Mouse (Mus musculus) neural tube, embryonic 15.5 days (tissue): ENCODE measurements at regions not wholly inside any gene's neighbourhood (a gene's known extent, or its start where the extent isn't known, plus 50 kb on each side); places are given as distances from the start of the nearest gene placed in this dataset.
A peak's percentile ranks its signal among the peaks of the same experiment; 100 is the strongest.

ENCODE experiments used
- ATAC-seq: fragments of 200-750 bp; cut with Nextera tagmentation; 2 replicates; pipeline ENCODE4 v1.8.0; 2017; ENCODE audit warnings: mild to moderate bottlenecking, moderate TSS enrichment, moderate library complexity; ENCODE audit not compliant: low FRiP score
- H3K27ac ChIP-seq: fragments of 300-500 bp; sonication (generic); replicated peaks from 2 replicates; pipeline ENCODE4 v1.5.1; 2015; ENCODE audit warnings: mild to moderate bottlenecking, inconsistent platforms
- H3K27me3 ChIP-seq: fragments of 300-500 bp; sonication (generic); replicated peaks from 2 replicates; pipeline ENCODE4 v1.6.1; 2015; ENCODE audit warnings: inconsistent platforms
- H3K36me3 ChIP-seq: fragments of 300-500 bp; sonication (generic); 2 replicates; pipeline ENCODE4 v1.6.1; 2015; ENCODE audit warnings: inconsistent platforms
- H3K4me1 ChIP-seq: fragments of 300-500 bp; sonication (generic); 2 replicates; pipeline ENCODE4 v1.6.1; 2015; ENCODE audit warnings: inconsistent platforms
- H3K4me2 ChIP-seq: fragments of 300-500 bp; sonication (generic); 2 replicates; pipeline ENCODE4 v1.6.1; 2015; ENCODE audit warnings: inconsistent platforms, mild to moderate bottlenecking, moderate library complexity
- H3K4me3 ChIP-seq: fragments of 300-500 bp; sonication (generic); replicated peaks from 2 replicates; pipeline ENCODE4 v1.5.1; 2015; ENCODE audit warnings: mild to moderate bottlenecking, inconsistent platforms
- H3K9ac ChIP-seq: fragments of 300-500 bp; sonication (generic); replicated peaks from 2 replicates; pipeline ENCODE4 v1.6.1; 2015; ENCODE audit warnings: mild to moderate bottlenecking, inconsistent platforms
- H3K9me3 ChIP-seq: fragments of 300-500 bp; sonication (generic); replicated peaks from 2 replicates; pipeline ENCODE4 v1.6.1; 2016; ENCODE audit warnings: inconsistent platforms
- WGBS: fragments of 180-500 bp; shearing (Covaris S2); methylation state at CpG from one replicate; pipeline ENCODE4 v1.1.7; 2015; ENCODE audit warnings: mixed read lengths; 5-methylcytosine and 5-hydroxymethylcytosine counted together

DNA sequence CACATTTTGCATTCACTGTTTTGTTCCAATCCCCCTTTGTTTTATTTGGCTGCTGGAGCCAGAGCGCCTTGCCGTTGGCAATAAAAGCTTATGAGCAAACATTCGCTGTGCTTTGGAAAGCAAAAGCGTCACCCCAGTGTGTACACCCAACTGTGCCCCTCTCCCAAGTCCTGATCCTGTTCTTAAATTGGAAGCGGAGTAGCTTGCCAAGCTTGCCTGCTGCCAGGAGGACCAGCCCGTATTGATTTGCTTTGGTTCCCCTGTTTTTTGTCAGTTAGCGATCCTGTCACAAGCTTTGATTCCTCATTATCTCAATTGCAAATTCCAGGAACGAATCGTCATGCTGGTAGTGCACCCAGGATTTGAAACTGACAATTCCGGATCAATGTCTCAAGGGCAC is 917.5 kb downstream of the Olfm4 start:
- H3K4me3 ChIP-seq = peak overlapping the region; percentile 19
- peak; percentile 59; the same call in 1 of the 2 replicates for ATAC-seq
- no peaks in the 10 kb centered on the region for H3K9me3 ChIP-seq
- 47% methylated on average over 10 of the region's 10 CpGs for WGBS
- H3K36me3 ChIP-seq = no peaks in the 10 kb centered on the region
- H3K9ac ChIP-seq = no peak overlapping the region
- H3K4me1 ChIP-seq = 0 out of 2 replicates have a peak, but pooled peaks cover 2% of the 10 kb centered on the region
- H3K27me3 ChIP-seq = no peaks in the 10 kb centered on the region
- H3K27ac ChIP-seq = peak overlapping the region; percentile 38; the same call in 1 of the 2 replicates
- peak overlapping the region; percentile 43 for H3K4me2 ChIP-seq

DNA sequence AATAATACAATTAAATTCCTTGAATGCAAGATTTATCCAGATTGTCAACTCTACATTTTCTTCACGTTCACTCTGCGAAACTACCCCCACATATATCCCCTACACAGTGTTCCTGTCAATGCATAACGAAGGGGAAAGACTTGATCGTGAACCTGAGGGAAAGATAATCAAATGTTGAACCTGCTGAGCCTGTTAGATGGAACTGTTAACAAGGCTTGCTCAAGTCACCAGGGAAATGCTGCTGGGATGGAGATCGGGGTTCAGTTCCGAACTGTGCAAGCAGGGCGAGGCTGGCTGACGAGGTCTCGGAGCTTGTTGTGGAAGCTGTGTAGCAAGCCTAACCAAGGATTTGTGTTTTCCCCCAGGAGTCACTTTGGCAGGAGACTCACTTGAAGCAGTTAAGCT is 917.9 kb downstream of the Olfm4 start:
- H3K27ac ChIP-seq = peak overlapping the region; percentile 38; the same call in 1 of the 2 replicates
- peak overlapping the region; percentile 19; the same call in 1 of the 2 replicates for H3K4me3 ChIP-seq
- no peak overlapping the region for H3K9ac ChIP-seq
- H3K27me3 ChIP-seq = no peaks in the 10 kb centered on the region
- no peaks in the 10 kb centered on the region for H3K9me3 ChIP-seq
- peak overlapping the region; percentile 43 for H3K4me2 ChIP-seq
- peak; percentile 59; the same call in 1 of the 2 replicates for ATAC-seq
- 0 out of 2 replicates have a peak, but pooled peaks cover 2% of the 10 kb centered on the region for H3K4me1 ChIP-seq
- 65% methylated on average over 9 of the region's 9 CpGs for WGBS
- H3K36me3 ChIP-seq = no peaks in the 10 kb centered on the region

GRCm38 (mm10) chr14:80916031-80916430 is 932.1 kb downstream of the Olfm4 start:
- 89% methylated on average over 3 of the region's 3 CpGs for WGBS
- ATAC-seq = no peak
- H3K4me1 ChIP-seq = no peaks in the 10 kb centered on the region

GRCm38 (mm10) chr14:80923732-80924131 is 939.9 kb downstream of the Olfm4 start:
- ATAC-seq = no peak
- no peaks in the 10 kb centered on the region for H3K36me3 ChIP-seq
- 59% methylated on average over 2 of the region's 2 CpGs for whole genome bisulfite sequencing
- H3K4me3 ChIP-seq = no peak overlapping the region
- H3K27ac ChIP-seq = no peak overlapping the region
- no peak overlapping the region for H3K4me2 ChIP-seq
- no peak overlapping the region for H3K9ac ChIP-seq
- H3K27me3 ChIP-seq = no peaks in the 10 kb centered on the region
- no peaks in the 10 kb centered on the region for H3K4me1 ChIP-seq
- H3K9me3 ChIP-seq = no peaks in the 10 kb centered on the region

More at GRCm38 (mm10) chr14:80916031-80916430, 932.1 kb downstream of the Olfm4 start:
- no peaks in the 10 kb centered on the region for H3K27me3 ChIP-seq
- H3K27ac ChIP-seq = no peak overlapping the region
- no peak overlapping the region for H3K9ac ChIP-seq
- no peak overlapping the region for H3K4me2 ChIP-seq
- no peak overlapping the region for H3K4me3 ChIP-seq
- H3K9me3 ChIP-seq = no peaks in the 10 kb centered on the region
- no peaks in the 10 kb centered on the region for H3K36me3 ChIP-seq

DNA sequence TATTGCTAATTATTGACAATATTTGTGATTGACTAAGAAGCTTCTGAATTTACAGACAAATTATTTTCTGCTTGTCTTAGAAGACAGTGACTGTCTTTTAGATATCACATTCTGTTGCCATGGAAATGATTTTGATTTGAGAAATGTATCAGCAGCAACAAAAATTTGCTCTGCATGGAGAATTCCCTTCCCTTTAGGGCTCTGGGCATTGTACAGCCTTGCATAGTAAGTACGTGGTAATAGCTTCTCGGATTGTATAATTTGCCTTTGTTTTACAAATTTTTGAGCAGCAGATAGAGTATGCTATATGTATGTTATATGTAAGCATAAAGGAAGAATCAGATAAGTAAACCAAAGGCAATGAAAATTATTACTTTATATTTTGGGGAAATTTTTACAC is 976.1 kb downstream of the Olfm4 start:
- Histone ChIP-seq H3K9me3 (no peaks in the 10 kb centered on the region), H3K9ac (no peak overlapping the region), H3K4me2 (no peak overlapping the region), H3K4me3 (no peak overlapping the region), H3K36me3 (no peaks in the 10 kb centered on the region), H3K27ac (no peak overlapping the region), H3K27me3 (no peaks in the 10 kb centered on the region), H3K4me1 (no peaks in the 10 kb centered on the region)
- ATAC-seq = no peak
- 56% methylated on average over 2 of the region's 2 CpGs for WGBS

DNA sequence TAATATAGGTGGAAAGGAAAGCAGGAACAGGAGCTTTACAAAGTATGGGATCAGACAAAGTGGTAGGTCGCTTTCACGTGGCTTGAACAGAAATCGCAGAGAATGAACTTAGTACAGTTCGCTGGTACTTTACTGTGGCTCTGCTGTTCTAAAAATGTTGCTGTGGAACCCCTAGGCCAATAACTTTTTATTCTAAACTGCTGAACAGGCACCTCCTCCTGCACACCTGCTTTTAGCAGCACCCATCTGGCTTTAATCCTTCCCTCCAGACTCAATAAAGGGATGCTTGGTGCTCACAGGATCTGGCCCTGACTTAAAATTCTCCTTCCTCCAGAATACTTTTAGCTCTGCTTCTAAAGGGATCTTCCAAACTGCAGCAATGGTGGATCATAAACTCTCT is 991.9 kb downstream of the Olfm4 start:
- H3K9me3 ChIP-seq = no peaks in the 10 kb centered on the region
- H3K4me2 ChIP-seq = no peak overlapping the region
- 87% methylated on average over 4 of the region's 4 CpGs for WGBS
- no peak overlapping the region for H3K4me3 ChIP-seq
- H3K36me3 ChIP-seq = no peaks in the 10 kb centered on the region
- no peak for ATAC-seq
- no peak overlapping the region for H3K27ac ChIP-seq
- H3K4me1 ChIP-seq = no peaks in the 10 kb centered on the region
- no peaks in the 10 kb centered on the region for H3K27me3 ChIP-seq
- no peak overlapping the region for H3K9ac ChIP-seq

- Histone ChIP-seq H3K27ac (no peak overlapping the region), H3K9me3 (no peaks in the 10 kb centered on the region), H3K4me2 (no peak overlapping the region), H3K9ac (no peak overlapping the region), H3K4me3 (no peak overlapping the region), H3K27me3 (no peaks in the 10 kb centered on the region), H3K36me3 (no peaks in the 10 kb centered on the region), H3K4me1 (no peaks in the 10 kb centered on the region)
- 68% methylated on average over 5 of the region's 5 CpGs for WGBS
- no peak for ATAC-seq
These were observed 992.8 kb downstream of the Olfm4 start for GRCm38 (mm10) chr14:80976662-80977061.

- Histone ChIP-seq H3K27me3 (no peaks in the 10 kb centered on the region), H3K4me3 (no peak overlapping the region), H3K9ac (no peak overlapping the region), H3K36me3 (no peaks in the 10 kb centered on the region), H3K4me1 (no peaks in the 10 kb centered on the region), H3K9me3 (no peaks in the 10 kb centered on the region), H3K4me2 (no peak overlapping the region), H3K27ac (no peak overlapping the region)
- ATAC-seq = no peak
- WGBS = 69% methylated on average over 5 of the region's 5 CpGs
These were observed 995.6 kb downstream of the Olfm4 start for GRCm38 (mm10) chr14:80979475-80979874.

- WGBS = 75% methylated on average over 3 of the region's 3 CpGs
- no peaks in the 10 kb centered on the region for H3K9me3 ChIP-seq
- ATAC-seq = no peak
- no peak overlapping the region for H3K9ac ChIP-seq
- no peak overlapping the region for H3K4me2 ChIP-seq
- H3K27ac ChIP-seq = no peak overlapping the region
- H3K4me1 ChIP-seq = no peaks in the 10 kb centered on the region
- H3K27me3 ChIP-seq = no peaks in the 10 kb centered on the region
- H3K36me3 ChIP-seq = no peaks in the 10 kb centered on the region
- H3K4me3 ChIP-seq = no peak overlapping the region
These were observed 1006.3 kb downstream of the Olfm4 start for GRCm38 (mm10) chr14:80990192-80990591.

GRCm38 (mm10) chr14:80990679-80991286 is 1006.9 kb downstream of the Olfm4 start:
- no peak overlapping the region for H3K27ac ChIP-seq
- H3K4me2 ChIP-seq = no peak overlapping the region
- no peaks in the 10 kb centered on the region for H3K9me3 ChIP-seq
- H3K4me1 ChIP-seq = no peaks in the 10 kb centered on the region
- no peaks in the 10 kb centered on the region for H3K27me3 ChIP-seq
- no peak for ATAC-seq
- no peak overlapping the region for H3K9ac ChIP-seq
- H3K4me3 ChIP-seq = no peak overlapping the region
- H3K36me3 ChIP-seq = no peaks in the 10 kb centered on the region
- 65% methylated on average over 1 of the region's 1 CpGs for WGBS

DNA sequence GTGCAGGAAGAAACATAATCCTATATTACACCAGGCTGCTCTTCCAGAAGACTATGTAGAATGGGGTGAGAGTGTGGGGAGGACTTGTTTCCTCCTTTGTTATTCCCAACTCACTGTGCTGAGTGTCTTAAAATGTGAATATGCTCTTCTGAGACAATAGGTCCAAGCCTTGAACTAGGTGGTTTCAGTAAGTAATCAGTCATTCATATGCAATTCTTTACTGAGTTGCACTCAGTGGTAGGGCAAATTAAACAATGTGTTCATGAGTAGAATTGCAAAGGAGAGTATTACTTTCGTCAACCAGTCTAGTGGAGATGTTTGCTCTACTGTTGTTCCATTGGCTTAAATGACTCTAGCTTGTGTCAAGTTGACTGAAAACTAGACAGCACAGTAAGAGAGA is 1015.1 kb downstream of the Olfm4 start:
- WGBS = 88% methylated on average over 1 of the region's 1 CpGs
- H3K27me3 ChIP-seq = no peaks in the 10 kb centered on the region
- no peaks in the 10 kb centered on the region for H3K4me1 ChIP-seq

GRCm38 (mm10) chr14:81013208-81013607 is 1029.3 kb downstream of the Olfm4 start:
- H3K9me3 ChIP-seq = no peaks in the 10 kb centered on the region
- H3K27me3 ChIP-seq = no peaks in the 10 kb centered on the region
- no peak overlapping the region for H3K9ac ChIP-seq
- no peaks in the 10 kb centered on the region for H3K4me1 ChIP-seq
- H3K4me3 ChIP-seq = no peak overlapping the region
- H3K4me2 ChIP-seq = no peak overlapping the region
- H3K27ac ChIP-seq = no peak overlapping the region
- 48% methylated on average over 5 of the region's 5 CpGs for WGBS
- no peaks in the 10 kb centered on the region for H3K36me3 ChIP-seq
- ATAC-seq = no peak

More for the DNA sequence above, 1015.1 kb downstream of the Olfm4 start:
- ATAC-seq = no peak
- H3K9me3 ChIP-seq = no peaks in the 10 kb centered on the region
- no peak overlapping the region for H3K4me3 ChIP-seq
- no peaks in the 10 kb centered on the region for H3K36me3 ChIP-seq
- H3K27ac ChIP-seq = no peak overlapping the region
- no peak overlapping the region for H3K9ac ChIP-seq
- no peak overlapping the region for H3K4me2 ChIP-seq
